Mouse (Mus musculus): ENCODE data around the gene Vps11.
A peak's percentile ranks its signal among the peaks of the same experiment; 100 is the strongest.

DNA sequence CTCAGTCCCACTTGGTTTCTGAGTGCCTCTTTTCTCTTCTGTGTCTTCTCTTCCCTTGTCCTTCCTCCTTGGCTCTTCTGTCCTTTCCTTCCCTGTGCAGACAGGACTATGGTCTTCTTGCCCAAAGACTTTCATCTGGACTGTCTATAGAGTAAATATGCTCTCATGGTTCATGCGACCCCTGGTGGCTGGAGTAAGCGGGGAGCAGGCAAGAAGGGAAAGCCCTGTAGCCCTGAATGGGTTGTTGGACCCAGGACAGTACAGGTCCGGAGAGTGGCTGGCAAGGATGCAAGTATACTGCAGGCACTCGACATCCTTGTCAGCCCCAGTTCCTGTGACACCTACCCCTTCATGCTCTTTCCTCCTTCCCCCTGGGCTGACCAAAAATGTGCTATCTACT is 30.0 kb upstream of the Vps11 start:
- TF ChIP-seq CTCF (IDR thresholded peaks at IDR 0.05): peak; percentile 91
- TF ChIP-seq EP300 (IDR thresholded peaks at IDR 0.05): no peak

Data from lung, postnatal 0 days (tissue).